Mouse (Mus musculus): ENCODE results near the gene Dnaic2. TPM values are rescaled to one million over a fixed set of nuclear protein-coding genes. Genes with fewer than 3 reads are reported as not detected.

Gene Dnaic2
- total RNA-seq, 2 experiments from 2014 or later = 1.7 to 2.0 TPM

DNA sequence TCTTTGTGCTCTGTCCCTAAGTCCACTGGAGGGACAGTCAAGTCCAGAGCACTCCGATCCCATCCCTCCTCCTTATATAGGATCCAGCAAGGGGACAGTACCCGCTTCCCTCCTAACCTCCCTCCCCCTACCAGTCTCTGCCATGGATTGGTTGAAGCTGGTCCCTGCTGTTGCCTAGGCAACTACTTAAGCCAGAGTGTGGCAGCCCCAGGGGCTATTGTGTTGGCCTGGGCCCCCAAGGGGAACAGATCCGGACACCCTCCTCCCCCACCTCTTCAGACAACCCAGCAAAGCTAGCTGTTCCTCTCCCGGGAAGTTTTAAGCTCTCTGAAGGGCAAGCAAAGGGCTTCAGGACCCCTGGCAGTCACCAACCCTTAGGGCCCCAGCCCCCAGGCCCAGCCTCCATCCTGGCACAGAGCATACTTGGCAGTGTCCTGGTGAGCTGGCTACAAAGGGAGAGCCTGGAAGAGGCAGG lies 68.7 kb downstream of the Dnaic2 start, which contains the start of gene Btbd17:
Gene Btbd17 (minus strand): TSS at position 98 of the 475 bp plus-strand sequence.
- no peak for DNase-seq (ENCODE audit: low spot score in 2 of 2)

DNA sequence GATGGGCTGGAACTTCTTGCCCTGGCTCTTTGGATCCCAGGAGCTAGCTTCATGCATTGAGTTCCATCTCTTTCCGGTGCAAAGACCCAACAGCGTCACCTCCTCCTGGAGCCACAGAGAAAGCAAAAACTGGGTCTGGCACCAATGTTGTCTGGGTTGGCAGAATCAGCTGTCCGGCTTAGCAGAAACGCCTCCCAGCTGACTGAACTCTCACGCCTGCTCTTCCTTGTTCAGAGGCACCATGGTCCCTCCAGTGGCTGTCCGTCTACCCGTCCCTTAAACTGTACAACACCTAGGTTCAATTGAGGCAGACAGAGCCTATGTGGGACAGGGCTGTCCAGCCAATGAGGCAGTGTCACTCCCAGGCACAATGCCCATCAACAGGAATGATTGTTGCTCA lies 70.0 kb downstream of the Dnaic2 start:
- DNase-seq (ENCODE audit: low spot score in 2 of 2) = no peak

DNA sequence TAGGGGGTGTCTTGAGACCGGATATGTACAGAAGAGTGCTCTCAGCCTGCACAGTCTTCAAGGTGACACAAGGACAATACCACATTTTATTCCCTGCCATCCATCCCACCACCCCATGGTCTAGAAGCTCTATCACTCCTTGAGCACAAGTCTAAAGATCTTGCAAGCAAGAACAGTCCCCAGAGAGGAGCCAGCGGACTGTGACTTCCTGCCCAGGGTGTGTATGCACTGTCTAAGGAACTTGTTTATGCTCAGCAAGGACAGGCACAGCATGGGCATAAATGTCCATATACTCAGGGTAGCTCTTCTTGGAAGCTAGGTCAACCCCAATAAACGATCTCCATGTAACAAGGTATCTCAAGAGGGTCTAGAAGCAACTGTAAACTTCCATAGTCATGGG lies 70.8 kb downstream of the Dnaic2 start:
- no peak for DNase-seq (ENCODE audit: low spot score in 2 of 2)

DNA sequence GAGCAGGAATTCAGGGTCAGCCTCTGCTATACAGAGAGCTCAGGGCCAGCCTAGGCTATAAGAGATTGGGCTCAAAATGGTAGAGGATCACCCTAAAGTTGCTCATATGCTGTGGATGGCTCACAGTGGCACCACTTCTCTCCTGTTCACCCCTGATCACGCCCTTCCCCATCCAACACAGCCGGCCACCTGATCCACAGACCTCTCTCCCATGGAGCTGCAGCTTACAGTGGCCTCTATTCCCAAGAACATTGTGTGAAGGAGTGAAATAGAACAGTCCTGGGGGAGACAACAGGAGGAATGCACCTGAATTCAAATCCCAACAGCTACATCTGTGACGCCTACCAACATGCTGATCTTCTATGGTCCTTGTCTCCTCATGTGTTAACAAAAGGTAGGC lies 71.4 kb downstream of the Dnaic2 start, which contains the start of gene Gpr142:
Gene Gpr142 (plus strand): TSS at position 301 of the 400 bp plus-strand sequence.
- no peak for DNase-seq (ENCODE audit: low spot score in 2 of 2)

DNA sequence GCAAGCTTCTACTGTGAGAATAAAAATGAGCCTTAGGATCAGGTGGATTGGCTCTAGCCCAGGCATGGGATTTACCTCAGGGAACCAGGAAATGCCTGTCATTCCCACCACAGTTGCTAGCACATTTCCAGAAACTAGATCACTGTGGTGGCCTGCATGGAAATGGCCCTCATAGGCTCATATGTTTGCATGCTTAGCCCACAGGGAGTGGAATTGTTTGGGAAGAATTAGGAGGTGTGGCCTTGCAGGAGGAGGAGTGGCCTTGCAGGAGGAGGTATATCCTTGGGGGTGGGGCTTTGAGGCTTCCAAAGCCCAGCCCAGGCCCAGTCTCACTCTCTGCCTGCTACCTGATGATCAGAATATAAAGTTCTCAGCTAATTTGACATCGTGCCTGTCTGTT lies 74.7 kb downstream of the Dnaic2 start:
- no peak for DNase-seq (ENCODE audit: low spot score in 2 of 2)

DNA sequence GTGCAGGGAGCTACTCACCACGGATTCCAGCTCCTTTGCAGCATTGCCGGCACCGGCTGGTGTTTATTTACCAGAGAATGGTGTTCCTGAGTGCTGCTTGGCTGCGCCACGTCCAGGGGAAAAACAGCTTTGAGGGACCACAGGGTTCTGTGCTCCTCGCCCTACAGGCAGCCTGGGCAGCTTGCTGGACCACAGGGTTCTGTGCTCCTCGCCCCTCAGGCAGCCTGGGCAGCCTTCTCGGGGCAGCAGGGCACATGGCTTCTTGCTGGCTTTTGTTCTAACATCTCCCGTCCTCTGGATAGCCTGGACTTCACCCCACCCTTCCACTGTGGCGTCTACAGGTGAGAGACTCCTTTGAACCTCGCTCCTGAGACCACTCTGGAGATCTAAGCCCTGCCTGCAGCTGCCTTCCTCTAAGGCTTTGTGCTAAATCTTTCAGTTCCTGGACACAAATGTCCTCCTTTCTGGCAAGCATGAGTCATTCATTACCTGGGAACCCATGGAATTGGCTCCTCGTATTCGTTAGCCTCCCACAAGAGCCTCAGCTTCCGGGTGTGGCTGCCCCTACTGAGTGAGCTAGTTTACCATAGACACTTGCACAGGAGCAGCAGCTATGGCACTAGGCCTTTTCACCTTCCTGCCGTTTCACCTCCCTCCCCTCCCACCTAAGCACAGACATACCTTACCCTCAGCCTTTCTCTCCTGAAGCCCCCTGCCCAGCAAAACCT lies 75.5 kb downstream of the Dnaic2 start:
- DNase-seq (ENCODE audit: low spot score in 2 of 2) = no peak

DNA sequence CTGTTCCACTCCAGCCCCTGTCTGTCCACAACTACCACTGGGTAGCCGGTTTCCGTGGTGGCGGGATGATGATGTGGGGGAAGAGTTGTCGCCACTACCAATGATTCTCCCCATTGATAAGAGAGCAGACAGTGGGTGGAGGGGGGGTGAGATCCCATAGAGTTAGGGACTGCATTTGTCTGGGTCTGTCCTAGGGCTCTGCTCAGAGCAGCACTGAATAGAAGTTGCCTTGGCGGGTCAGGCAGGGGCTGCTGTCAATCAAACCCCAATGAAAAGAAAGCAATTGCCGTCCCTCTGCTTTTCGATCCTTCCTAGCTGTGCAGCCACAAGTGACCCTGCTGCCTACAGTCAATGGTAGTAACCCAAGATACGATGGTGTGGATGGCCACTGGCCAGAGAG lies 76.8 kb downstream of the Dnaic2 start:
- DNase-seq (ENCODE audit: low spot score in 2 of 2) = no peak

DNA sequence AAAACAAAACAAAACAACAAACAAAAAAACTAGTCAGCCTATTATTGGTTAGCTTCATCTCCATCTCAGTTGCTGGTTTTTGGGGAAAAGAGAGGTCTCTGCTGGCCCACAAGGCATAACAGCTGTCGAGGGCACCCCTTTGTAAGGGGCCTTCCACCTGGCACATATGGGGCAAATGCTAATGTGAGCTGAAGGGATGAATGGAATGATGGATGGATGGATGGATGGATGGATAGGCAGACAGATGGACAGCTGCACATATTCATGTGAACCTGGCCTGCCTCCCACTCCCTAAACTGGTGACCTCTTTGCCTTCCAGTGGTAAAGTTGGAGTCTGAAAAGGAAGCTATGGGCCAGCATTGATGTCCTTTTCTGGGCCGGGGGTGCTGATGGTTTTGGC lies 79.8 kb downstream of the Dnaic2 start:
- DNase-seq (ENCODE audit: low spot score in 2 of 2) = no peak

Other genes starting within 250 kb of the Dnaic2 start
- 1,000 to 10,000 TPM; 1,445 to 1,502 TPM for gene Rpl38, start 58.9 kb upstream of the Dnaic2 start, total RNA-seq (2021)
- 100 to 1,000 TPM; 108 to 113 TPM for gene Ttyh2, start 52.0 kb upstream of the Dnaic2 start, total RNA-seq (2021)
- gene Kif19a, start 38.0 kb downstream of the Dnaic2 start, total RNA-seq (2021) = 1 to 10 TPM in 1 of 2 experiments, under 1 TPM in 1; 0.99 to 1.6 TPM
- under 1 TPM; 0.50 to 0.59 TPM for gene Btbd17, start 68.5 kb downstream of the Dnaic2 start, total RNA-seq (2021)
- gene Gpr142, start 71.5 kb downstream of the Dnaic2 start, total RNA-seq (2021) = under 1 TPM in 1 of 2 experiments, not detected in 1; 0.36 TPM
- 10 to 100 TPM; 17.6 to 41.1 TPM for gene Gprc5c, start 123.7 kb downstream of the Dnaic2 start, total RNA-seq (2021)
- 1 to 10 TPM; 1.9 to 3.3 TPM for gene Cd300a, start 162.6 kb downstream of the Dnaic2 start, total RNA-seq (2021)
- gene Cd300lb, start 207.0 kb downstream of the Dnaic2 start, total RNA-seq (2021) = under 1 TPM; 0.73 to 0.76 TPM
- not detected for gene Cd300c, start 241.7 kb downstream of the Dnaic2 start, total RNA-seq (2021)